Mouse (Mus musculus) heart, postnatal 0 days (tissue): ENCODE measurements around the gene Cox8c.

ENCODE experiments used
- CTCF ChIP-seq: IDR thresholded peaks from 2 replicates; pipeline ENCODE4 v1.5.1; 2016; ENCODE audit warnings: antibody characterized with exemption, control low read depth, low read depth
- EP300 ChIP-seq: IDR thresholded peaks from 2 replicates; pipeline ENCODE4 v1.6.1; 2016; ENCODE audit warnings: antibody characterized with exemption, low read depth

DNA sequence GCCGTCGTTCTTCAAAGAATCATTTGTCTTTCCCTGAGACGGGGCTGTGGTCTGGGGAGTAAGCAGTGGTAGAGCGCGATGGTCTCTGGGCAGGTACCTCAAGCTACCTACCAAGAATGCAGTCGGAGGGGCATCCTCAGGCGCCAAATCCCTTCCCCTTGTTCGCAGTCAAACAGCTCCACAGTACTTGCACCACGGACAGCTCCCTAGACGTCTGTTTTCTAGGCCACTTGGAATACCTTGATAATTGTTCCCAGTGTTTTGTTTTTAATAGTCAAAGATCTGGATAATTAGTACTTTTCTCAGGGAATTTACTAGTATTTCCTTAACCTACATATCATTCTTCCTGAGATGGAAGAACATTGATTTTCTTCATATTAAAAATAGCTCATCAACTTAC is 48.7 kb downstream of the Cox8c start:
- no peak for TF ChIP-seq CTCF
- TF ChIP-seq EP300, result no peak
